Mouse (Mus musculus): ENCODE data around the gene Grb14. TPM values are rescaled to one million over a fixed set of nuclear protein-coding genes. Genes with fewer than 3 reads are reported as not detected.

Grb14 gene
- polyA plus RNA-seq, 1 experiment from 2014 or later: 8.5 TPM

- no peak overlapping the region for H3K4me2 ChIP-seq (replicated peaks; ENCODE audit: low read depth)
- no peak overlapping the region for H3K27ac ChIP-seq (ENCODE audit: low read depth, low read length)
- H3K9ac ChIP-seq (ENCODE audit: low read depth, low read length): no peak overlapping the region
- 94% methylated on average over 2 of the region's 2 CpGs for WGBS
- no peaks in the 10 kb centered on the region for H3K36me3 ChIP-seq (ENCODE audit: control insufficient read depth, insufficient read depth)
- no peaks in the 10 kb centered on the region for H3K27me3 ChIP-seq (replicated peaks; ENCODE audit: control insufficient read depth, insufficient read depth, low read length)
- TF ChIP-seq CTCF (IDR thresholded peaks at IDR 0.05; ENCODE audit: low read depth): no peak
- H3K4me1 ChIP-seq (replicated peaks; ENCODE audit: control insufficient read depth, insufficient read depth, low read length): no peaks in the 10 kb centered on the region
- no peak for ATAC-seq
- H3K9me3 ChIP-seq (ENCODE audit: control insufficient read depth): no peaks in the 10 kb centered on the region
- no peak overlapping the region for H3K4me3 ChIP-seq (ENCODE audit: low read depth, low read length)
These were observed 35.2 kb downstream of the Grb14 start for GRCm38 (mm10) chr2:64989426-64990187.

DNA sequence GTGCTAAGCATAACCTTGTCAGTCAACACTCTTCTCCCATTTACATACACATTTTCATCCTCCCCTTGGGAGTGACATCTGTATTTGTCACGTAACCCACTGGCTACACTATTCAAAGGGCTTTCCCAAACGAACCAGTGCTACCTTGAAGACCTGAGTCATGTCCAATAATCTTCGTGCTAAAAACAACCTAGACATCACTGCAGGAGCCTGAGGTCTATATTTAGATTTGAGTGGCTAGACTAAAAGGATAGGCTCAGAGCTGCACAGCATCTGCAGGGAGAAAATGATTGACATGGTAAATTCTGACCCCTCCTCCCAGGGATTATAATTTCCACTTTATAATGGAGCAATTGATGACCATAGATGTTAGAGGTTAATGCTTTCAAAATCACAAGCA lies 37.0 kb downstream of the Grb14 start:
- Histone ChIP-seq H3K4me3 (ENCODE audit: low read depth, low read length) (no peak overlapping the region), H3K4me1 (replicated peaks; ENCODE audit: control insufficient read depth, insufficient read depth, low read length) (no peaks in the 10 kb centered on the region), H3K4me2 (replicated peaks; ENCODE audit: low read depth) (no peak overlapping the region), H3K9me3 (ENCODE audit: control insufficient read depth) (no peaks in the 10 kb centered on the region), H3K36me3 (ENCODE audit: control insufficient read depth, insufficient read depth) (no peaks in the 10 kb centered on the region), H3K9ac (ENCODE audit: low read depth, low read length) (no peak overlapping the region), H3K27me3 (replicated peaks; ENCODE audit: control insufficient read depth, insufficient read depth, low read length) (no peaks in the 10 kb centered on the region), H3K27ac (ENCODE audit: low read depth, low read length) (no peak overlapping the region)
- 85% methylated on average over 3 of the region's 3 CpGs for WGBS
- no peak for ATAC-seq
- no peak for TF ChIP-seq CTCF (IDR thresholded peaks at IDR 0.05; ENCODE audit: low read depth)

- no peak overlapping the region for H3K27ac ChIP-seq (ENCODE audit: low read depth, low read length)
- no peak for ATAC-seq
- H3K9ac ChIP-seq (ENCODE audit: low read depth, low read length): no peak overlapping the region
- H3K4me2 ChIP-seq (replicated peaks; ENCODE audit: low read depth): peak overlapping the region; percentile 43
- H3K36me3 ChIP-seq (ENCODE audit: control insufficient read depth, insufficient read depth): no peaks in the 10 kb centered on the region
- H3K4me3 ChIP-seq (ENCODE audit: low read depth, low read length): no peak overlapping the region
- no peak for TF ChIP-seq CTCF (IDR thresholded peaks at IDR 0.05; ENCODE audit: low read depth)
- 37% methylated on average over 5 of the region's 5 CpGs for WGBS
- H3K4me1 ChIP-seq (replicated peaks; ENCODE audit: control insufficient read depth, insufficient read depth, low read length): no peaks in the 10 kb centered on the region
- no peaks in the 10 kb centered on the region for H3K9me3 ChIP-seq (ENCODE audit: control insufficient read depth)
- H3K27me3 ChIP-seq (replicated peaks; ENCODE audit: control insufficient read depth, insufficient read depth, low read length): no peaks in the 10 kb centered on the region
These were observed 49.2 kb downstream of the Grb14 start for GRCm38 (mm10) chr2:64975546-64975945.

GRCm38 (mm10) chr2:64974549-64974948 lies 50.2 kb downstream of the Grb14 start:
- no peak overlapping the region for H3K27ac ChIP-seq (ENCODE audit: low read depth, low read length)
- 38% methylated on average over 2 of the region's 2 CpGs for WGBS
- no peaks in the 10 kb centered on the region for H3K9me3 ChIP-seq (ENCODE audit: control insufficient read depth)
- peak overlapping the region; percentile 43 for H3K4me2 ChIP-seq (replicated peaks; ENCODE audit: low read depth)
- H3K4me3 ChIP-seq (ENCODE audit: low read depth, low read length): peak overlapping the region; percentile 2; the same call in 1 of the 2 replicates
- no peaks in the 10 kb centered on the region for H3K4me1 ChIP-seq (replicated peaks; ENCODE audit: control insufficient read depth, insufficient read depth, low read length)
- ATAC-seq: no peak
- H3K27me3 ChIP-seq (replicated peaks; ENCODE audit: control insufficient read depth, insufficient read depth, low read length): no peaks in the 10 kb centered on the region
- H3K36me3 ChIP-seq (ENCODE audit: control insufficient read depth, insufficient read depth): no peaks in the 10 kb centered on the region
- H3K9ac ChIP-seq (ENCODE audit: low read depth, low read length): no peak overlapping the region
- TF ChIP-seq CTCF (IDR thresholded peaks at IDR 0.05; ENCODE audit: low read depth): no peak

DNA sequence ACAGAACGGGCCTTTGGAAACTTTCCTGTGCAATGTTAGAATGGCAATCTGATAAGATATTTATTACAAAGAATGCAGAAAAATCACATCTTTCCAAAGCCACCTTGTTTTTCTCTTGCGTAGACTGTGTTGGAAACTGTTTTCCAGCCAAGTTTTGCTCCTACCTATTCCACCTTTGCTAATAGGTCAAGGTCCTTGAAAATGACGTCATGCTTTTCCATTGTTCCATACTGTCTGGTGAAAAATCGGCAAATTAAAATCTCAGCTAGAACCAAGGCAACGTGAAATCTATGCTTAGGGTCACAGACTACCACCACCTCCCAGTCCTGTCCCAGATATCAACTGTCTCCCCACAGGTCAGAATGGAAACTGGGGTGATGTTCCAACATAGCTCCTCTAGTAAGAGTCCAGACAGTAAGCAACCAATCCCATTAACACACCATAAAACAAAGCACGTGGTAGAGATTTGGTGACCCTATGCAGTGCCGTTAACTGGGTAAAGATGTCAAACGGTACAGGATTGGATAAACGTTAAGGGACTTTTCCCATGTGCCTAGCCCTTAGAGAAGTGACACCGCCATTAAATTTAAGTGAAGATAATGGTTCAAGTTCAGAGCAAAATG lies 50.9 kb downstream of the Grb14 start:
- Histone ChIP-seq H3K36me3 (ENCODE audit: control insufficient read depth, insufficient read depth) (no peaks in the 10 kb centered on the region), H3K4me2 (replicated peaks; ENCODE audit: low read depth) (no peak overlapping the region), H3K4me1 (replicated peaks; ENCODE audit: control insufficient read depth, insufficient read depth, low read length) (no peaks in the 10 kb centered on the region), H3K27ac (ENCODE audit: low read depth, low read length) (no peak overlapping the region), H3K27me3 (replicated peaks; ENCODE audit: control insufficient read depth, insufficient read depth, low read length) (no peaks in the 10 kb centered on the region), H3K9ac (ENCODE audit: low read depth, low read length) (no peak overlapping the region), H3K9me3 (ENCODE audit: control insufficient read depth) (no peaks in the 10 kb centered on the region), H3K4me3 (ENCODE audit: low read depth, low read length) (no peak overlapping the region)
- no peak for TF ChIP-seq CTCF (IDR thresholded peaks at IDR 0.05; ENCODE audit: low read depth)
- ATAC-seq: peak; percentile 13; the same call in 1 of the 2 replicates
- 75% methylated on average over 10 of the region's 10 CpGs for WGBS

- 52% methylated on average over 1 of the region's 1 CpGs for WGBS
- no peak for ATAC-seq
- Histone ChIP-seq H3K4me1 (replicated peaks; ENCODE audit: control insufficient read depth, insufficient read depth, low read length) (no peaks in the 10 kb centered on the region), H3K27ac (ENCODE audit: low read depth, low read length) (no peak overlapping the region), H3K4me2 (replicated peaks; ENCODE audit: low read depth) (no peak overlapping the region), H3K27me3 (replicated peaks; ENCODE audit: control insufficient read depth, insufficient read depth, low read length) (no peaks in the 10 kb centered on the region), H3K9ac (ENCODE audit: low read depth, low read length) (no peak overlapping the region), H3K4me3 (ENCODE audit: low read depth, low read length) (no peak overlapping the region), H3K36me3 (ENCODE audit: control insufficient read depth, insufficient read depth) (no peaks in the 10 kb centered on the region), H3K9me3 (ENCODE audit: control insufficient read depth) (no peaks in the 10 kb centered on the region)
- TF ChIP-seq CTCF (IDR thresholded peaks at IDR 0.05; ENCODE audit: low read depth): no peak
These were observed 51.7 kb downstream of the Grb14 start for GRCm38 (mm10) chr2:64973125-64973524.

Measured in intestine, postnatal 0 days (tissue).